Mouse (Mus musculus): ENCODE measurements around the gene Cacna1a. TPM values are rescaled to one million over a fixed set of nuclear protein-coding genes. Genes with fewer than 3 reads are reported as not detected.

Cacna1a gene
- polyA plus RNA-seq, 1 experiment from 2014 or later = 13.8 TPM

- DNase-seq = peak; percentile 20
- ATAC-seq (ENCODE audit: low FRiP score, low TSS enrichment) = no peak
- H3K36me3 ChIP-seq (ENCODE audit: control insufficient read depth, insufficient read depth, low read length) = peaks cover 37% of the 10 kb centered on the region
Observed at GRCm38 (mm10) chr8:84585311-84585710, 197.1 kb downstream of the Cacna1a start.

GRCm38 (mm10) chr8:84586221-84586620 is 198.0 kb downstream of the Cacna1a start:
- no peaks in the 10 kb centered on the region for H3K9me3 ChIP-seq (ENCODE audit: control insufficient read depth, low read length)

More at GRCm38 (mm10) chr8:84585311-84585710, 197.1 kb downstream of the Cacna1a start:
- no peak overlapping the region for H3K4me3 ChIP-seq (replicated peaks; ENCODE audit: low read depth, low read length)
- H3K27me3 ChIP-seq (ENCODE audit: control insufficient read depth, insufficient read depth, low read length) = no peaks in the 10 kb centered on the region
- H3K4me2 ChIP-seq (ENCODE audit: low read length) = no peak overlapping the region
- 50% methylated on average over 1 of the region's 1 CpGs for whole genome bisulfite sequencing
- H3K27ac ChIP-seq (replicated peaks; ENCODE audit: low read depth, low read length) = no peak overlapping the region
- H3K4me1 ChIP-seq (ENCODE audit: control insufficient read depth, insufficient read depth, low read length) = no peaks in the 10 kb centered on the region
- H3K9ac ChIP-seq (replicated peaks; ENCODE audit: low read length) = no peak overlapping the region
- H3K9me3 ChIP-seq (ENCODE audit: control insufficient read depth, low read length) = no peaks in the 10 kb centered on the region

GRCm38 (mm10) chr8:84588498-84588897 is 200.3 kb downstream of the Cacna1a start:
- no peaks in the 10 kb centered on the region for H3K27me3 ChIP-seq (ENCODE audit: control insufficient read depth, insufficient read depth, low read length)
- H3K9ac ChIP-seq (replicated peaks; ENCODE audit: low read length) = no peak overlapping the region
- 69% methylated on average over 11 of the region's 11 CpGs for WGBS
- no peak overlapping the region for H3K4me2 ChIP-seq (ENCODE audit: low read length)
- no peak overlapping the region for H3K27ac ChIP-seq (replicated peaks; ENCODE audit: low read depth, low read length)
- H3K9me3 ChIP-seq (ENCODE audit: control insufficient read depth, low read length) = no peaks in the 10 kb centered on the region
- no peak overlapping the region for H3K4me3 ChIP-seq (replicated peaks; ENCODE audit: low read depth, low read length)
- no peaks in the 10 kb centered on the region for H3K4me1 ChIP-seq (ENCODE audit: control insufficient read depth, insufficient read depth, low read length)
- ATAC-seq (ENCODE audit: low FRiP score, low TSS enrichment) (no peak), DNase-seq (no peak)
- H3K36me3 ChIP-seq (ENCODE audit: control insufficient read depth, insufficient read depth, low read length) = peaks cover 32% of the 10 kb centered on the region

More at GRCm38 (mm10) chr8:84586221-84586620, 198.0 kb downstream of the Cacna1a start:
- no peak overlapping the region for H3K9ac ChIP-seq (replicated peaks; ENCODE audit: low read length)
- DNase-seq = no peak
- H3K36me3 ChIP-seq (ENCODE audit: control insufficient read depth, insufficient read depth, low read length) = peaks cover 36% of the 10 kb centered on the region
- 83% methylated on average over 2 of the region's 2 CpGs for WGBS
- no peak overlapping the region for H3K27ac ChIP-seq (replicated peaks; ENCODE audit: low read depth, low read length)
- no peaks in the 10 kb centered on the region for H3K27me3 ChIP-seq (ENCODE audit: control insufficient read depth, insufficient read depth, low read length)
- no peak for ATAC-seq (ENCODE audit: low FRiP score, low TSS enrichment)
- no peak overlapping the region for H3K4me3 ChIP-seq (replicated peaks; ENCODE audit: low read depth, low read length)
- H3K4me2 ChIP-seq (ENCODE audit: low read length) = no peak overlapping the region
- no peaks in the 10 kb centered on the region for H3K4me1 ChIP-seq (ENCODE audit: control insufficient read depth, insufficient read depth, low read length)

- H3K4me3 ChIP-seq (replicated peaks; ENCODE audit: low read depth, low read length) = no peak overlapping the region
- DNase-seq = peak; percentile 84
- H3K27ac ChIP-seq (replicated peaks; ENCODE audit: low read depth, low read length) = no peak overlapping the region
- H3K36me3 ChIP-seq (ENCODE audit: control insufficient read depth, insufficient read depth, low read length) = peaks cover 21% of the 10 kb centered on the region
- no peaks in the 10 kb centered on the region for H3K4me1 ChIP-seq (ENCODE audit: control insufficient read depth, insufficient read depth, low read length)
- H3K27me3 ChIP-seq (ENCODE audit: control insufficient read depth, insufficient read depth, low read length) = no peaks in the 10 kb centered on the region
- ATAC-seq (ENCODE audit: low FRiP score, low TSS enrichment) = no peak
- H3K9ac ChIP-seq (replicated peaks; ENCODE audit: low read length) = no peak overlapping the region
- 23% methylated on average over 15 of the region's 15 CpGs for WGBS
- H3K9me3 ChIP-seq (ENCODE audit: control insufficient read depth, low read length) = no peaks in the 10 kb centered on the region
- no peak overlapping the region for H3K4me2 ChIP-seq (ENCODE audit: low read length)
Observed at GRCm38 (mm10) chr8:84592015-84592662, 203.9 kb downstream of the Cacna1a start.

GRCm38 (mm10) chr8:84593143-84593542 is 204.9 kb downstream of the Cacna1a start:
- no peak overlapping the region for H3K9ac ChIP-seq (replicated peaks; ENCODE audit: low read length)
- DNase-seq (no peak), ATAC-seq (ENCODE audit: low FRiP score, low TSS enrichment) (no peak)
- H3K27ac ChIP-seq (replicated peaks; ENCODE audit: low read depth, low read length) = no peak overlapping the region
- no peak overlapping the region for H3K4me2 ChIP-seq (ENCODE audit: low read length)
- peaks cover 12% of the 10 kb centered on the region; the same call in 1 of the 2 replicates for H3K36me3 ChIP-seq (ENCODE audit: control insufficient read depth, insufficient read depth, low read length)
- no peaks in the 10 kb centered on the region for H3K27me3 ChIP-seq (ENCODE audit: control insufficient read depth, insufficient read depth, low read length)
- no peaks in the 10 kb centered on the region for H3K9me3 ChIP-seq (ENCODE audit: control insufficient read depth, low read length)
- no peaks in the 10 kb centered on the region for H3K4me1 ChIP-seq (ENCODE audit: control insufficient read depth, insufficient read depth, low read length)
- 73% methylated on average over 1 of the region's 1 CpGs for WGBS
- H3K4me3 ChIP-seq (replicated peaks; ENCODE audit: low read depth, low read length) = no peak overlapping the region

GRCm38 (mm10) chr8:84594099-84594780 is 206.0 kb downstream of the Cacna1a start:
- no peaks in the 10 kb centered on the region for H3K9me3 ChIP-seq (ENCODE audit: control insufficient read depth, low read length)
- no peak overlapping the region for H3K27ac ChIP-seq (replicated peaks; ENCODE audit: low read depth, low read length)
- no peaks in the 10 kb centered on the region for H3K27me3 ChIP-seq (ENCODE audit: control insufficient read depth, insufficient read depth, low read length)
- ATAC-seq (ENCODE audit: low FRiP score, low TSS enrichment) (no peak), DNase-seq (peak; percentile 90)
- H3K4me2 ChIP-seq (ENCODE audit: low read length) = no peak overlapping the region
- no peak overlapping the region for H3K4me3 ChIP-seq (replicated peaks; ENCODE audit: low read depth, low read length)
- peaks cover 6% of the 10 kb centered on the region; the same call in 1 of the 2 replicates for H3K36me3 ChIP-seq (ENCODE audit: control insufficient read depth, insufficient read depth, low read length)
- H3K4me1 ChIP-seq (ENCODE audit: control insufficient read depth, insufficient read depth, low read length) = no peaks in the 10 kb centered on the region
- H3K9ac ChIP-seq (replicated peaks; ENCODE audit: low read length) = no peak overlapping the region
- WGBS = 69% methylated on average over 9 of the region's 9 CpGs

- DNase-seq = peak; percentile 81
- Histone ChIP-seq H3K4me3 (replicated peaks; ENCODE audit: low read depth, low read length) (no peak overlapping the region), H3K4me1 (ENCODE audit: control insufficient read depth, insufficient read depth, low read length) (peaks cover 7% of the 10 kb centered on the region), H3K9me3 (ENCODE audit: control insufficient read depth, low read length) (no peaks in the 10 kb centered on the region), H3K4me2 (ENCODE audit: low read length) (no peak overlapping the region), H3K9ac (replicated peaks; ENCODE audit: low read length) (no peak overlapping the region), H3K27me3 (ENCODE audit: control insufficient read depth, insufficient read depth, low read length) (no peaks in the 10 kb centered on the region), H3K36me3 (ENCODE audit: control insufficient read depth, insufficient read depth, low read length) (no peaks in the 10 kb centered on the region), H3K27ac (replicated peaks; ENCODE audit: low read depth, low read length) (no peak overlapping the region)
- ATAC-seq (ENCODE audit: low FRiP score, low TSS enrichment) = no peak
- WGBS = 27% methylated on average over 9 of the region's 9 CpGs
Observed at GRCm38 (mm10) chr8:84595648-84596047, 207.4 kb downstream of the Cacna1a start.

GRCm38 (mm10) chr8:84599401-84599800 is 211.2 kb downstream of the Cacna1a start:
- 0 out of 2 replicates have a peak, but pooled peaks cover 4% of the 10 kb centered on the region for H3K36me3 ChIP-seq (ENCODE audit: control insufficient read depth, insufficient read depth, low read length)
- no peak overlapping the region for H3K27ac ChIP-seq (replicated peaks; ENCODE audit: low read depth, low read length)
- H3K4me2 ChIP-seq (ENCODE audit: low read length) = no peak overlapping the region
- ATAC-seq (ENCODE audit: low FRiP score, low TSS enrichment) (no peak), DNase-seq (no peak)
- no peak overlapping the region for H3K9ac ChIP-seq (replicated peaks; ENCODE audit: low read length)
- 94% methylated on average over 1 of the region's 1 CpGs for WGBS
- H3K4me1 ChIP-seq (ENCODE audit: control insufficient read depth, insufficient read depth, low read length) = peaks cover 17% of the 10 kb centered on the region
- no peaks in the 10 kb centered on the region for H3K9me3 ChIP-seq (ENCODE audit: control insufficient read depth, low read length)
- H3K27me3 ChIP-seq (ENCODE audit: control insufficient read depth, insufficient read depth, low read length) = no peaks in the 10 kb centered on the region
- no peak overlapping the region for H3K4me3 ChIP-seq (replicated peaks; ENCODE audit: low read depth, low read length)

Data from midbrain, embryonic 14.5 days (tissue).